Mouse (Mus musculus): ENCODE results near the gene Rtl8a. TPM values are rescaled to one million over a fixed set of nuclear protein-coding genes. Genes with fewer than 3 reads are reported as not detected.

The Rtl8a gene
- polyA plus RNA-seq (2014; fragmentation: Illumina TruSeq; extraction: RNeasy Lipid Tissue Mini Kit (QIAGEN cat#74804); ENCODE audit: low read depth, low replicate concordance), result 6.9 TPM

DNA sequence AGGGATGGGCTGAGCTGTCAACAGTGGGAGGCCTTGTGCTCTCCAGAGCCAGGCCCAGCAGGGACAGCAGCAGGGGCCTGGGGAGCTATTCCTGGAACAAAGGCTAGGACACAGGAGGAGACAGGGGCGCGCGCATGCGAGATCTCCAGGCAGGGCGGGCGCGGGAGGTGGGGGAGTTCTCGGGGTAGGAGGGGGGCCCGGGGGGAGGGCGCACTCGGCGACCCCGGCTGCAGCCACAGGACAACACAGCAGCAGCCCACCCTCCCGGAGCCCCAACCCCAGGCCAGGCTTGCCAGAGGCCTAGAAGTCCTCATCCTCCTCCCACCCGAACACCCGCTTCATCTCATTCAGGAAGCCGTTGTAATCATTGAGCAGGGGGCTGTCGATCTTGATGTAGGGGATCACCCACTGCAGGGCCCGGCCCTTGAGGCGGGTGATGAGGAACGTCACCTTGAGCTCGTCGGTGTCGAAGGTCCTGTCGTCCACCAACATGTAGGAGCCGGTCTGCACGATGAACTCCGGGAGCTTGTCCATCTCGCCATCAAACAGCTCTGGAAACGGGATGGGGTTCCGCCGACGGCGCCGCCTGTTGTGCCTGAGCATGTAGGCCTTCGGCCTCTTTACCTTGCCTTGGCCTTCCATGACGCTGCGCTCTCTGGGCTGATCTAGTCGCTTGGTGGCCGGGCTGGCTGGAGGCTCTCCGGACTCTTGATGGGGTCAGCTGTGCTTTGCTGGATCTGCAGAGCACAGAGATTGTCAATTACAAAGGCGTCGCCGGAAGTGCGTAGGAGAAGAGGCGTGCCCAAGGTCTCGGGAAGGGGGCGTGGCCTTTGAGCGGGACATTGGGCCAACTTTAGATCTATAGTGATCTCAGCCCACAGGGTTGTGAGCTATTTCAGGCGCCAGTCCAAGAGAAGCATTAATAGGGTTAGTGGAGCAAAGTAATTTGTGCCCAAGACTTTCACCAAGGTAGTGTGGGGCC lies at the start of gene Rtl8a:
Gene Rtl8a, minus strand, starts transcription at position 703 of the 982 bp plus-strand sequence.

DNA sequence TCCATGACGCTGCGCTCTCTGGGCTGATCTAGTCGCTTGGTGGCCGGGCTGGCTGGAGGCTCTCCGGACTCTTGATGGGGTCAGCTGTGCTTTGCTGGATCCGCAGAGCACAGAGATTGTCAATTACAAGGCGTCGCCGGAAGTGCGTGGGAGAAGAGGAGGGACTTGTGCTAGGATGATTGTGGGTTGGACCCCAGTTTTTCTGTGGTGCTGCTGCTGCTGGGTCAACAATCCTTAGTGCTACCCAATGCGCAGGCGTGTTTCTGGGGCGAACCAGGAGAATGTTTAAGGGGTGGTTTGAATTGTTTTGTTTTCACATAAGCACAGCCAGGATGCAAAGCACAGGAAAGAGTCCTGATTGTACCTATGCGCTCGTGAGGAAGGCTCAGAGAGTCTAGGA lies 26.8 kb upstream of the Rtl8a start, which contains the start of gene Rtl8b:
Gene Rtl8b, minus strand, starts transcription at position 115 of the 400 bp plus-strand sequence.

DNA sequence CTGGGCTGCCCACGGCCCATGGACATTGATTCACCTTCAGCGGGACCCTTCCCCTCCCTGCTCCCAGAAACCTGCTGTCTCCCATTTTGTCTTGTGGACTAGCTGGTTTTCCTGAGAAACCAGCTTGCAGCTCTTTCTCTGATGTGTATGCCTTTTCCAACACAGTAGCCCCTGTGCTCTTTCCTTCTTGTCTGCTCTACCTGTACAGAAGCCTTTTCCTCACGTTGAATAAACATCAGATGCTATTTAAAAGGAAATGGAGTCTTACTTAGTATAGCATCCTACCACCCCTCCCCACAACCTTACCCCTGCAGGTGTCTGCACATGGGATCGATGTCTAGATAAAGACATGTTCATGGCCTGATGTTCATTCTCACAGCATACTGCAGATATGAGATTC lies 34.6 kb downstream of the Rtl8a start, which contains the start of gene Gm14597:
Gene Gm14597, minus strand, starts transcription at position 101 of the 400 bp plus-strand sequence.

DNA sequence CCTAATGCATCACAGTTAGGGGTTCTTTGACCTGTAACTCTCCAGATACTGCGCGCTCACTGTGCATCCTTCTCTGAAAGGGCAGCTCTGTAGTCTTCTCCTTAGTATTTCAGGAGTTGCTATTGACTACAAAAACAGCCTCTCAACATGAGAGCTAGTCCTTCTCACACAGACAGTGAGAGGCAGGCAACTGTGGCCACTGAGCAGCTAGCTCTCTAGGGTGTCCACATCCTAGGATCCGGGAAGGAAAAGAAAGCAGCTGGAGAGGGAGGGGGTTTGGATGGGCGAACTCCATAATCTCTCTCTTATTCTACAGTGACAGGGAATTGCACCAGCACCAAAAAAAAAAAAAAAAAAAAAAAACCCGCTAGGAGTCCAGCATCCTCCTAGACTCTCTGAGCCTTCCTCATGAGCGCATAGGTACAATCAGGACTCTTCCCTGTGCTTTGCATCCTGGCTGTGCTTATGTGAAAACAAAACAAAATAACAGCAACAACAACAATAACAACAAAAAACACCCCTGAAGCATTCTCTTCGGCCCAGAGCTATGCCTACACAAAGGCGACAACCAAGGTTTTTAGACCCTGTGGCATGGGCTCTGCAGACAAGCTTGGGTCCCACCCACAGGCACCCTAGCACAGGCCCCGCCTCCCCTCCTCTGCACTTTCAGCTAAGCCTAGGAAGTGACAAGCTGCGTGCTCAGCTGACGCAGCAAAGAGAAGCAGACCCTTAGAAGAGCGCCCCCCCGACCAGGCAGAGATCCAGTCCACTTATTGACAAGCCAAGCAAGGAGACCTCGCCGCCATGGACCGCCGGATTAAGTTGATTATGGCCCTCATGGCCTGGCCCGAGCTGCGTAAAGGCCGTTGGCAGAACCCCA lies 36.0 kb downstream of the Rtl8a start, which contains the start of gene Rtl8c:
Gene Rtl8c, plus strand, starts transcription at position 791 of the 880 bp plus-strand sequence.

Other genes with a start within 250 kb of the Rtl8a start
- not detected for gene Etd, start 208.8 kb downstream of the Rtl8a start, polyA plus RNA-seq (2014; fragmentation: Illumina TruSeq; extraction: RNeasy Lipid Tissue Mini Kit (QIAGEN cat#74804); ENCODE audit: low read depth, low replicate concordance)
- gene Rtl8c, start 35.6 kb downstream of the Rtl8a start, polyA plus RNA-seq (2014; fragmentation: Illumina TruSeq; extraction: RNeasy Lipid Tissue Mini Kit (QIAGEN cat#74804); ENCODE audit: low read depth, low replicate concordance), result not detected
- gene Gm14597, start 34.7 kb downstream of the Rtl8a start, polyA plus RNA-seq (2014; fragmentation: Illumina TruSeq; extraction: RNeasy Lipid Tissue Mini Kit (QIAGEN cat#74804); ENCODE audit: low read depth, low replicate concordance), result not detected
- gene Rtl8b, start 26.7 kb upstream of the Rtl8a start, polyA plus RNA-seq (2014; fragmentation: Illumina TruSeq; extraction: RNeasy Lipid Tissue Mini Kit (QIAGEN cat#74804); ENCODE audit: low read depth, low replicate concordance), result 4.0 TPM
- 0.73 TPM for gene 4930502E18Rik, start 81.1 kb upstream of the Rtl8a start, polyA plus RNA-seq (2014; fragmentation: Illumina TruSeq; extraction: RNeasy Lipid Tissue Mini Kit (QIAGEN cat#74804); ENCODE audit: low read depth, low replicate concordance)
- not detected for gene 1700013H16Rik, start 114.1 kb upstream of the Rtl8a start, polyA plus RNA-seq (2014; fragmentation: Illumina TruSeq; extraction: RNeasy Lipid Tissue Mini Kit (QIAGEN cat#74804); ENCODE audit: low read depth, low replicate concordance)
- not detected for gene Zfp36l3, start 132.7 kb upstream of the Rtl8a start, polyA plus RNA-seq (2014; fragmentation: Illumina TruSeq; extraction: RNeasy Lipid Tissue Mini Kit (QIAGEN cat#74804); ENCODE audit: low read depth, low replicate concordance)
- 4.2 TPM for gene Xlr, start 154.0 kb upstream of the Rtl8a start, polyA plus RNA-seq (2014; fragmentation: Illumina TruSeq; extraction: RNeasy Lipid Tissue Mini Kit (QIAGEN cat#74804); ENCODE audit: low read depth, low replicate concordance)